Mouse (Mus musculus) heart, postnatal 0 days (tissue): ENCODE measurements around the gene Itk.

ENCODE experiments used
- CTCF ChIP-seq: IDR thresholded peaks from 2 replicates; pipeline ENCODE4 v1.5.1; 2016; ENCODE audit warnings: antibody characterized with exemption, control low read depth, low read depth
- EP300 ChIP-seq: IDR thresholded peaks from 2 replicates; pipeline ENCODE4 v1.6.1; 2016; ENCODE audit warnings: antibody characterized with exemption, low read depth

GRCm38 (mm10) chr11:46276778-46277177 lies 112.5 kb downstream of the Itk start:
- TF ChIP-seq CTCF (peak; percentile 17), EP300 (no peak)
